Mouse (Mus musculus) brain, embryonic 14.5 days (tissue): ENCODE data around the gene Hist1h3i.

Experiments used
- CTCF ChIP-seq: fragments of 200-500 bp; IDR thresholded peaks from 2 replicates; pipeline ENCODE4 v1.5.1; 2012; ENCODE audit warnings: inconsistent platforms, mild to moderate bottlenecking, moderate library complexity, borderline replicate concordance; ENCODE audit not compliant: insufficient read depth, insufficient read length; ENCODE audit errors: extremely low read depth
- POLR2A ChIP-seq: fragments of 200-500 bp; IDR thresholded peaks from 2 replicates; pipeline ENCODE4 v1.6.1; 2012; ENCODE audit warnings: mild to moderate bottlenecking, inconsistent platforms, borderline replicate concordance; ENCODE audit not compliant: poor library complexity, insufficient read depth, insufficient read length, severe bottlenecking; ENCODE audit errors: extremely low read depth

DNA sequence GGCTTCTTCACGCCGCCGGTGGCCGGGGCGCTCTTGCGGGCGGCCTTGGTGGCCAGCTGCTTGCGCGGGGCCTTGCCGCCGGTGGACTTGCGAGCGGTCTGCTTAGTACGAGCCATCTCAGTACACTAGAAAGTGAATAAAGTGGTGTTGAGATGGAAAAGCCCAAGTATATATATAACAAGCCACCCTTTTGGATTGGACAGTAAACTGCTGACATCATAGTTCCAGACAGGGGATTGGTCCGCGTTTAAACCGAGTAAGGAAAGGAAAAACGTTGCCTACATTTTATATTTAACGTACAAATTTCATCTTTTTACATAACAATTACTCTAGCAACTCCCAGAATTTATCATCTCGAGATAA lies at the start of gene Hist1h3i:
- no peak for TF ChIP-seq CTCF
- peak; percentile 3; the same call in 1 of the 2 replicates for TF ChIP-seq POLR2A
